Mouse (Mus musculus) thymus, adult 18-20 months (tissue): ENCODE data around the gene Gm11939.
"Not testable (repeated sequence)": the region's sequence is repeated elsewhere in the genome, so short reads cannot be mapped to it uniquely, and the experiment has no call there.

ENCODE experiments used
- DNase-seq, 2 experiments: peaks; one replicate each; pipeline ENCODE4 v3.0.0; 2022; ENCODE audit warnings: mixed read lengths in 2 of 2

Gene Gm11939

GRCm38 (mm10) chr11:99559366-99559765 is at the start of gene Gm11939:
Gene Gm11939 (minus strand): TSS chr11:99559466.
- no peak for DNase-seq

- not testable (repeated sequence) for DNase-seq
These were observed 43.9 kb upstream of the Gm11939 start, which contains the start of gene Gm11938 for GRCm38 (mm10) chr11:99603208-99603607. Gene Gm11938 (minus strand): TSS chr11:99603308.

- DNase-seq: not testable (repeated sequence)
These were observed 38.5 kb upstream of the Gm11939 start, which contains the start of gene Krtap9-3 for GRCm38 (mm10) chr11:99597742-99598141. Gene Krtap9-3 (minus strand): TSS chr11:99598105.

GRCm38 (mm10) chr11:99590981-99591380 is 31.7 kb upstream of the Gm11939 start, which contains the start of gene Krtap1-3:
Gene Krtap1-3 (minus strand): TSS chr11:99591339.
- DNase-seq: no peak

- no peak for DNase-seq
These were observed 25.8 kb upstream of the Gm11939 start for GRCm38 (mm10) chr11:99585096-99585495.

- no peak for DNase-seq
These were observed 24.0 kb upstream of the Gm11939 start, which contains the start of gene Krtap1-4 for GRCm38 (mm10) chr11:99583245-99583704. Gene Krtap1-4 (minus strand): TSS chr11:99583654.

GRCm38 (mm10) chr11:99581564-99581963 is 22.3 kb upstream of the Gm11939 start:
- no peak for DNase-seq

GRCm38 (mm10) chr11:99581051-99581450 is 21.8 kb upstream of the Gm11939 start:
- DNase-seq: no peak

GRCm38 (mm10) chr11:99580636-99581035 is 21.4 kb upstream of the Gm11939 start, which contains the start of gene Krtap1-5:
Gene Krtap1-5 (minus strand): TSS chr11:99581016.
- no peak for DNase-seq

- peak; percentile 11 to 16 for DNase-seq
These were observed 14.8 kb upstream of the Gm11939 start for GRCm38 (mm10) chr11:99574106-99574505.

GRCm38 (mm10) chr11:99573164-99573563 is 13.9 kb upstream of the Gm11939 start:
- no peak for DNase-seq

GRCm38 (mm10) chr11:99566530-99566929 is 7.3 kb upstream of the Gm11939 start, which contains the start of gene Krtap3-1:
Gene Krtap3-1 (minus strand): TSS chr11:99566630.
- DNase-seq: no peak

- no peak for DNase-seq
These were observed 3.3 kb upstream of the Gm11939 start for GRCm38 (mm10) chr11:99562580-99562979.

- no peak for DNase-seq
These were observed 1.1 kb downstream of the Gm11939 start for GRCm38 (mm10) chr11:99557976-99558745.

- DNase-seq: no peak
These were observed 2.5 kb downstream of the Gm11939 start, which contains the start of gene Krtap3-2 for GRCm38 (mm10) chr11:99556753-99557152. Gene Krtap3-2 (minus strand): TSS chr11:99556853.

- DNase-seq: no peak
These were observed 3.1 kb downstream of the Gm11939 start for GRCm38 (mm10) chr11:99556195-99556594.

GRCm38 (mm10) chr11:99550765-99551164 is 8.5 kb downstream of the Gm11939 start, which contains the start of gene Krtap3-3:
Gene Krtap3-3 (minus strand): TSS chr11:99550865.
- DNase-seq: no peak

GRCm38 (mm10) chr11:99547892-99548291 is 11.4 kb downstream of the Gm11939 start:
- no peak for DNase-seq

GRCm38 (mm10) chr11:99539721-99540120 is 19.5 kb downstream of the Gm11939 start:
- no peak for DNase-seq

GRCm38 (mm10) chr11:99521288-99521860 is 37.9 kb downstream of the Gm11939 start, which contains the start of gene Krt39:
Gene Krt39 (minus strand): TSS chr11:99521338.
- no peak for DNase-seq

GRCm38 (mm10) chr11:99514098-99514497 is 45.2 kb downstream of the Gm11939 start:
- DNase-seq: no peak
